Mouse (Mus musculus): ENCODE measurements at regions not wholly inside any gene's neighbourhood (a gene's known extent, or its start where the extent isn't known, plus 50 kb on each side); places are given as distances from the start of the nearest gene placed in this dataset.

DNA sequence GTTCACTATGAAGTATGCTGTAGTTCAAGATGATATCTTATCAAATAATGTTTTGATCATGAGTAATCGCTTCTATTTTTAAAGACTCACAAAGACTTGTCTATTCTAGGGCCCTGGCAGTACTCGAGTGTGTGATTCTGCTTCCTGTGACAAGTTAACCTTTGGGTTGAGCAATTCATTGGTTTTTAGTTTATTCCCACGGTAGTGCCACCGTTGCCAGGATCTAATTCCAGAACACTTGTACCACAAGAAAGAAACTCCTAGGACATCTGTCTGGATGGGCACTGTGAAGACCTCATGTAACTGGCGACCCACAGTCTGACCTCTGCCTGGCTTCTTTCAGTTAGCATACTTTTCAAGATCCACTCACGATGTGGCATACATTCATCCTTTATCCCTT, 134.7 kb upstream of the Mkln1 start:
- Histone ChIP-seq H3K4me3 (replicated peaks; ENCODE audit: extremely low read depth, low read depth, low read length) (no peak overlapping the region), H3K4me1 (ENCODE audit: control insufficient read depth, insufficient read depth, low read length) (0 out of 2 replicates have a peak, but pooled peaks cover 6% of the 10 kb centered on the region)
- no peak for DNase-seq
- no peak for TF ChIP-seq CTCF (IDR thresholded peaks at IDR 0.05; ENCODE audit: insufficient read depth, low read length)
- no peak for TF ChIP-seq POLR2A (IDR thresholded peaks at IDR 0.05; ENCODE audit: borderline replicate concordance, extremely low read depth, low read depth, low read length)
- 71% methylated on average over 6 of the region's 6 CpGs for WGBS

DNA sequence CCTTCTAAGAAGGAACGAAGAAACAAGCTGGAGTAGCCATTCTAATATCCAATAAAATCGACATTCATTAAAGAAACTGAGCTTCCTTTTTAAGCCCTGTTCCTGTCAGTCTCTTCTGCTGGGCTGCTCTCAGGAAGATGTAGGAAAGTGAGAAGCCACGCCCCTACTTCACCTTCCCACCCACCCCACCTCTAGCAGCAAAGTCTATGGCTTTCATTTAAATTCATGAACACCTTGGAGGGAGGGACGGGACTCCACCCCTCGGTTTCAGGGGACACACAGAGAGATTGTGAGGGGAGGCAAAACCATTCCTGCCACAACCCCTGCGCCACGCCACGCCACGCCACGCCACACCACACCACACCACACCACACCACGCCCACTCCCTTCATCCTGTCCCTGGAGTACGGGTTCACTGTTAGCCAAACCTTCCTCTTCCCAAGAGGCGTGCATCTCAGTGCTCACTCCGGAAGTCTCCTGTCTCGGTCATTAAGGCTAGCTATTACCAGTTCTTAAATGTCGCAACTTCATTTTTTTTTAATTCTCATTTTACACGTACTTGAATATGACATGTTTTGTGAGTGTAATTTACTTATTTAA, 132.0 kb upstream of the Mkln1 start:
- TF ChIP-seq POLR2A (IDR thresholded peaks at IDR 0.05; ENCODE audit: borderline replicate concordance, extremely low read depth, low read depth, low read length) (no peak), CTCF (IDR thresholded peaks at IDR 0.05; ENCODE audit: insufficient read depth, low read length) (no peak)
- H3K4me1 ChIP-seq (ENCODE audit: control insufficient read depth, insufficient read depth, low read length), result 0 out of 2 replicates have a peak, but pooled peaks cover 3% of the 10 kb centered on the region
- WGBS, result 62% methylated on average over 17 of the region's 17 CpGs
- no peak for DNase-seq
- no peak overlapping the region for H3K4me3 ChIP-seq (replicated peaks; ENCODE audit: extremely low read depth, low read depth, low read length)

DNA sequence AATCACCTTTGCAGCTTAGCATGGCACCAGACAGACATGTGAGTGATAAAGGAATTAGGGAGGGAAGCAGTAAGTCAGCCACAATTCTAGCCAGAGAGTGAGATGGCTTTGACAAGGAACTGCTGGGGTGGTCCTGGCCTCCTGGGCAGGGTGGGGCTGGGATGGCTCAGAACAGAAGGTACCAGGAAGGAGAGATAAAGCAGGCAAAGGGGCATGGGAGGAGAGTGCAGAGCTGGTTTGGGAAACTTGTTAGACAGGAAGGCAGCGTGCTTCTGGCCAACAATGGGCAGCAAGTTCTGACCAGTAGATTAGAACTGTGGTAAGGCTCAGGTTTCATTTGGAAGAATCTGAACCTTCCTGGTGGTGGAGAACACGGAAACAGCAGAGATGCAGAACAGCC, 130.5 kb upstream of the Mkln1 start:
- 83% methylated on average over 2 of the region's 2 CpGs for WGBS

DNA sequence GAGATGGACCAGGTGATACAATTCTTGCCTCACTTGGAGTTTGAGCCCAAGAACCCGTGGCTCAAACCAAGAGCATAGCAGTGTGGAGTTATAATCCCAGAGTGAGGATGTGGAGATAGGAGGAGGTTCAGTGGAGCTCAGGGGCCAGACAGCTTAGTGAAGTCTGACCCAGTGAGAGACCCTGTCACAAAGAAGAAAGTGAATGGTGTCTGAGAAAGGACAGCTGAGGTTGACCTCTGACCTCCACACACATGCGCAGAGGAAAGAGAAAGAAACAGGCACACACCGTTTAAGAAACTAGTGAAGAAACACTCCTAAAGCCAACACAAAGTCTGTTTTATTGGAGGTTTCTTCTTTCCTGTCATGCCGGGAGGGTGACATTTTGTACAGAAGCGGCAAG, 124.7 kb upstream of the Mkln1 start:
- TF ChIP-seq POLR2A (IDR thresholded peaks at IDR 0.05; ENCODE audit: borderline replicate concordance, extremely low read depth, low read depth, low read length), result no peak
- no peak for TF ChIP-seq CTCF (IDR thresholded peaks at IDR 0.05; ENCODE audit: insufficient read depth, low read length)
- no peak for DNase-seq
- 48% methylated on average over 5 of the region's 5 CpGs for WGBS
- Histone ChIP-seq H3K4me3 (replicated peaks; ENCODE audit: extremely low read depth, low read depth, low read length) (no peak overlapping the region), H3K4me1 (ENCODE audit: control insufficient read depth, insufficient read depth, low read length) (no peaks in the 10 kb centered on the region)

More for the DNA sequence above, 130.5 kb upstream of the Mkln1 start:
- TF ChIP-seq POLR2A (IDR thresholded peaks at IDR 0.05; ENCODE audit: borderline replicate concordance, extremely low read depth, low read depth, low read length) (no peak), CTCF (IDR thresholded peaks at IDR 0.05; ENCODE audit: insufficient read depth, low read length) (no peak)
- no peak overlapping the region for H3K4me3 ChIP-seq (replicated peaks; ENCODE audit: extremely low read depth, low read depth, low read length)
- H3K4me1 ChIP-seq (ENCODE audit: control insufficient read depth, insufficient read depth, low read length), result no peaks in the 10 kb centered on the region
- no peak for DNase-seq

DNA sequence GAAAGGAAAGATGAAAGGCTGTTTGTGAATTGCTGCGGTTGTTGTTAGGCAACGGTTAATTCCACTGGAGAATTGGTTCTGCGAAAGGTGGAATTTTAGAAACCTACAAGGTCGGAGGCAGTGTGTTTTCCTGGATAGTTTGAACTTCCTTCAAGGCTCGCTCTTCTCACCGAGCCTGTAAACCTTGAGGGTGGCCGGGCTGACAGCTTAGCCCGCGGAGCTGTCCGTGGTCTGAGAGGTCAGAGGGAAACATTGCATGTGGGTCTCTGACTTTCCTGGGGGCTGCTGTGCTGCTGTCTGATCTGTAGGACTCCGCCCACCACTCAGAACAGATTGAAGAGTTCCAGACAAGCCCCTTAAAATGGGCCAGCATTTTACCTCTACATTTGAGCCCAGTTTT, 124.3 kb upstream of the Mkln1 start:
- 42% methylated on average over 11 of the region's 11 CpGs for WGBS
- TF ChIP-seq POLR2A (IDR thresholded peaks at IDR 0.05; ENCODE audit: borderline replicate concordance, extremely low read depth, low read depth, low read length), result no peak
- no peak for DNase-seq
- Histone ChIP-seq H3K4me1 (ENCODE audit: control insufficient read depth, insufficient read depth, low read length) (no peaks in the 10 kb centered on the region), H3K4me3 (replicated peaks; ENCODE audit: extremely low read depth, low read depth, low read length) (no peak overlapping the region)

DNA sequence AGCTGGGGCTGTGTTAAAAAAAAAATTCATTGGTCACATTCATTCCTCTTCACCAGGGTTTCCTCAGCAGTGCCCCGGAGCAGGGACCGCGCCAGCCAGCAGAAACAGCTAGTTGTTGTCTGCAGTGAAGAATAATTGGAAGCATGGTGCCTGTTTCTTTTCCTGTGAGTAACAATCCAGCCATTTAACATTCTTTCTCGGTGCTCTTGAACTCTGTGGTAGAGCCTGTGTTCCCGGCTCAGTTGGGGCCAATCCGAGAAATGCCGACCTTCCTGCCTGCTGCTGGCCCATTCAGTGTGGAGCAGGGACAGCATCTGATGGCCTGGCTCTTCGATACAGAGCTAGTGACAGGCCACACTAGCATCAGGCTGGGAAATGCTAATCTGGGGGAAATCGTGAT, 120.7 kb upstream of the Mkln1 start:
- WGBS, result 71% methylated on average over 9 of the region's 9 CpGs

DNA sequence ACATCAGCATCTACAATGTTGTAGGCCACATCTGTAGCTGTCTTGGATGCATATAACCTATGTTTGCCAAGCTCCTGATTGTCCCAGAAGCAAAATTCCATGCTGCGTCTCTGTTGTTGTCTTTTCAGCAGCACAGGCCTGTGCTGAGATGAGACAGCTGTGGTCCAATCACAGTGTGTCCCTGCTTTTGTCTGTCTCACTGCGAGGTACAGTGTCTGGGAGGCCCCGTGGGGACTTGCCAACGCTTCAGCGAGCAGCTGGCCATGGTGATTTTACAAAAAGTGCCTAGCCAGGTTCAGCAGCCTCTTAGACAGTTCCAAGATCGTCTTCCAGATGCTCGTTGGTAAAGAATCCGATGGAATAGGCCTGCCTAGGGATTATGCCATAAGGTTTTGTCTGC, 114.6 kb upstream of the Mkln1 start:
- Histone ChIP-seq H3K4me3 (replicated peaks; ENCODE audit: extremely low read depth, low read depth, low read length) (no peak overlapping the region), H3K4me1 (ENCODE audit: control insufficient read depth, insufficient read depth, low read length) (peaks cover 4% of the 10 kb centered on the region; the same call in 1 of the 2 replicates)
- TF ChIP-seq POLR2A (IDR thresholded peaks at IDR 0.05; ENCODE audit: borderline replicate concordance, extremely low read depth, low read depth, low read length) (no peak), CTCF (IDR thresholded peaks at IDR 0.05; ENCODE audit: insufficient read depth, low read length) (no peak)
- 73% methylated on average over 8 of the region's 8 CpGs for WGBS
- DNase-seq, result no peak

More for the DNA sequence above, 120.7 kb upstream of the Mkln1 start:
- no peaks in the 10 kb centered on the region for H3K4me1 ChIP-seq (ENCODE audit: control insufficient read depth, insufficient read depth, low read length)
- no peak for DNase-seq
- TF ChIP-seq CTCF (IDR thresholded peaks at IDR 0.05; ENCODE audit: insufficient read depth, low read length), result no peak
- no peak for TF ChIP-seq POLR2A (IDR thresholded peaks at IDR 0.05; ENCODE audit: borderline replicate concordance, extremely low read depth, low read depth, low read length)
- H3K4me3 ChIP-seq (replicated peaks; ENCODE audit: extremely low read depth, low read depth, low read length), result no peak overlapping the region

DNA sequence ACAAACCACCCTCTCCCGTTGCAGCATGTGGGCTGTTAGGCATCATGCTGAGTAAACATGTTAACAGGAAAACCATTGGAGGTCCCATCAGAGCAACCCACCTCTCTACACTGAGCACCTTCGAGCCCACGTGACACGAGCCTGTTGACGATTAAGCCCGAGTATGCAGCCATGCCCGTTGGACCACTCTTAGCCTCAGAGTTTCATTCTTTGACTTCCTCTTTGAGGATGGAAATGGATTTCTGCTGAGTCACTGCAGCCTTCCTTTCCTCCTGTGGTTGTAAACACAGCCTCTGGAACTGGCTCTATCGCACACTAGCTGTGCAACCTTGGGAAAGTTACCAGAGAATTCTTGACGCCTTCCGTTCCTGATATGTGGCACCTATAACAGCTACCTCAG, 114.1 kb upstream of the Mkln1 start:
- no peak for DNase-seq
- WGBS, result 48% methylated on average over 10 of the region's 10 CpGs

DNA sequence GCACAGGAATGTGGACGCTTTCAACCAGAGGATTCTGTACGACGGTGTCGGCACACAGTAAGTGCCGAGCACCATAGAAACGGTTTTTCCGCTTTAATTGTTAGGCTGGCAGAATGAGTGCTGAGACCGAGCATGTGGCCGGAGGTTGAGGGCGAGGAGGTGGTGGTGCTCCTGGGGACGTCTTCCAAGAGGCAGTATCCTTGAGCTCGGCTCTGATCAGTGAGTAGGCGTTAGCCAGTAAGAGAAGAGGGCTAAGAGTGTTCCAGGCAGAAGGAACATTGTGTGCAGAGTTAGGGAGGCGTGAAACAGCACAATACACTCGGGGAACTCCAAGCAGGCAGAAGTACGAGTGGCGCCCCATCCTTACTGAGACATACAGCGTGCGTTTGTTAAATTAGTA, 113.5 kb upstream of the Mkln1 start:
- H3K4me3 ChIP-seq (replicated peaks; ENCODE audit: extremely low read depth, low read depth, low read length), result no peak overlapping the region
- no peak for TF ChIP-seq CTCF (IDR thresholded peaks at IDR 0.05; ENCODE audit: insufficient read depth, low read length)
- no peak for TF ChIP-seq POLR2A (IDR thresholded peaks at IDR 0.05; ENCODE audit: borderline replicate concordance, extremely low read depth, low read depth, low read length)
- H3K4me1 ChIP-seq (ENCODE audit: control insufficient read depth, insufficient read depth, low read length), result peaks cover 4% of the 10 kb centered on the region; the same call in 1 of the 2 replicates
- DNase-seq, result no peak
- WGBS, result 81% methylated on average over 19 of the region's 19 CpGs

More for the DNA sequence above, 114.1 kb upstream of the Mkln1 start:
- peaks cover 4% of the 10 kb centered on the region; the same call in 1 of the 2 replicates for H3K4me1 ChIP-seq (ENCODE audit: control insufficient read depth, insufficient read depth, low read length)
- H3K4me3 ChIP-seq (replicated peaks; ENCODE audit: extremely low read depth, low read depth, low read length), result no peak overlapping the region
- TF ChIP-seq POLR2A (IDR thresholded peaks at IDR 0.05; ENCODE audit: borderline replicate concordance, extremely low read depth, low read depth, low read length), result no peak
- no peak for TF ChIP-seq CTCF (IDR thresholded peaks at IDR 0.05; ENCODE audit: insufficient read depth, low read length)

DNA sequence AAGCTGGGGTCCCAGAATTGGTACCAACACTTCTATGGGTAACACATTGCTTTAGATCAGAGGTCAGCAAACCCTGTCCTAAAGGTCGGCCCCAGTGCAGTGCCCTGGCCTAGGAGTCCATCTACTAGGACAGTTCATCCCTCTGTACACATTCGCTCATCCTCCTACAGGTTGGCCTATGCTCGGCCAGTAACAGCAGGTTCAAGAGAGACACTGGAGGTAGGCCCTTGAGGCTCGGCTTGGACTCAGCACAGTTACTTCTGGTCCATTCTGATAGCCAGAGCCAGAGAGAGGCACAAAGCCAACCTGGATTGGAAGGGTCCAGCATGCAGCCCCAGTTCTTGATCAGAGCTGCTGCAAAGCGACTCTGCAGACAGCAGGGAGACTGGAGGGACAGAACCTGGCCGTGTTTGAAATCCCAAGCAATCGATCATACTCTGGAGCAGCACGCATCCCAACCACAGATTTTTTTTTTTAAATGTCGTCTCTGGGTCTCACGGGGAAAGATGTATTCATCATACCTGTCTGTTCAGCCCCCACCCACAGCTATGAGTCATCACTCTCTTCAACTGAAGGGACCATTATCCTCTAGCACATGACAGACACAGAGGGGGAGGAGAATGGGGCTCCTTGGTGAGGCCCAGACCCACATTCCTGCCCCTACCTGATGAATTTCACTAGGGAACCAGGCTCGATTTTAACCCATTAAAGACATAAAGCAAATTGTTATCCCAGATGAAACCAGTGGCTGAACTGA, 112.4 kb upstream of the Mkln1 start:
- peaks cover 4% of the 10 kb centered on the region; the same call in 1 of the 2 replicates for H3K4me1 ChIP-seq (ENCODE audit: control insufficient read depth, insufficient read depth, low read length)
- TF ChIP-seq POLR2A (IDR thresholded peaks at IDR 0.05; ENCODE audit: borderline replicate concordance, extremely low read depth, low read depth, low read length) (no peak), CTCF (IDR thresholded peaks at IDR 0.05; ENCODE audit: insufficient read depth, low read length) (no peak)
- DNase-seq, result no peak
- no peak overlapping the region for H3K4me3 ChIP-seq (replicated peaks; ENCODE audit: extremely low read depth, low read depth, low read length)
- WGBS, result 75% methylated on average over 11 of the region's 11 CpGs

Measured in lung, adult 2 months (tissue).